Mouse (Mus musculus): ENCODE results near the gene Myl12a. TPM values are rescaled to one million over a fixed set of nuclear protein-coding genes. Genes with fewer than 3 reads are reported as not detected.

Myl12a gene
- total RNA-seq, 1 experiment, result 460 TPM

- Histone ChIP-seq H3K4me1 (ENCODE audit: control insufficient read depth in 2 of 2, insufficient read depth in 2 of 2, low read length in 2 of 2, poor library complexity in 1 of 2) (no peaks in the 10 kb centered on the region), H3K9me3 (ENCODE audit: control insufficient read depth, insufficient read depth, low read depth, low read length) (no peaks in the 10 kb centered on the region), H3K36me3 (ENCODE audit: control insufficient read depth, insufficient read depth, low read length, poor library complexity, severe bottlenecking) (no peaks in the 10 kb centered on the region), H3K4me3 (ENCODE audit: insufficient read depth in 1 of 2, low read depth in 1 of 2, low read length in 2 of 2, poor library complexity in 1 of 2, severe bottlenecking in 1 of 2) (no peak overlapping the region), H3K9ac (ENCODE audit: insufficient read depth, low read depth, low read length, poor library complexity, severe bottlenecking) (no peak overlapping the region), H3K27ac (ENCODE audit: insufficient read depth, low read depth, low read length, poor library complexity, severe bottlenecking) (no peak overlapping the region)
- in situ Hi-C loops (cut with MboI; ENCODE audit: low sequenced_read_pairs in 2 of 2, unreplicated experiment in 2 of 2), result no loop called here
- no peak for DNase-seq (ENCODE audit: low read depth, low spot score)
- no peak for TF ChIP-seq HCFC1 (IDR thresholded peaks at IDR 0.05; ENCODE audit: borderline replicate concordance, insufficient read depth, low read length)
- TF ChIP-seq ZNF384 (IDR thresholded peaks at IDR 0.05; ENCODE audit: low read depth, low read length), result no peak
- no peak for TF ChIP-seq CHD2 (IDR thresholded peaks at IDR 0.05; ENCODE audit: low read depth, low read length)
- no peak for TF ChIP-seq MAFK (IDR thresholded peaks at IDR 0.05; ENCODE audit: insufficient read depth, low read depth, low read length)
- TF ChIP-seq ZC3H11A (IDR thresholded peaks at IDR 0.05; ENCODE audit: borderline replicate concordance, low read depth, low read length), result no peak
These were observed 14.8 kb upstream of the Myl12a start for GRCm38 (mm10) chr17:71017457-71017998.

- no peak for TF ChIP-seq CHD2 (IDR thresholded peaks at IDR 0.05; ENCODE audit: low read depth, low read length)
- no peak for TF ChIP-seq ZNF384 (IDR thresholded peaks at IDR 0.05; ENCODE audit: low read depth, low read length)
- TF ChIP-seq HCFC1 (IDR thresholded peaks at IDR 0.05; ENCODE audit: borderline replicate concordance, insufficient read depth, low read length), result no peak
- no peak for TF ChIP-seq ZC3H11A (IDR thresholded peaks at IDR 0.05; ENCODE audit: borderline replicate concordance, low read depth, low read length)
- no peak for TF ChIP-seq MAFK (IDR thresholded peaks at IDR 0.05; ENCODE audit: insufficient read depth, low read depth, low read length)
- Histone ChIP-seq H3K27ac (ENCODE audit: insufficient read depth, low read depth, low read length, poor library complexity, severe bottlenecking) (no peak overlapping the region), H3K9ac (ENCODE audit: insufficient read depth, low read depth, low read length, poor library complexity, severe bottlenecking) (no peak overlapping the region), H3K9me3 (ENCODE audit: control insufficient read depth, insufficient read depth, low read depth, low read length) (no peaks in the 10 kb centered on the region), H3K4me1 (ENCODE audit: control insufficient read depth in 2 of 2, insufficient read depth in 2 of 2, low read length in 2 of 2, poor library complexity in 1 of 2) (peaks cover 0 to 3% of the 10 kb centered on the region in 2 experiments; a peak in 2 of 4 replicates), H3K4me3 (ENCODE audit: insufficient read depth in 1 of 2, low read depth in 1 of 2, low read length in 2 of 2, poor library complexity in 1 of 2, severe bottlenecking in 1 of 2) (no peak overlapping the region), H3K36me3 (ENCODE audit: control insufficient read depth, insufficient read depth, low read length, poor library complexity, severe bottlenecking) (no peaks in the 10 kb centered on the region)
- no peak for DNase-seq (ENCODE audit: low read depth, low spot score)
- in situ Hi-C loops (cut with MboI; ENCODE audit: low sequenced_read_pairs in 2 of 2, unreplicated experiment in 2 of 2), result no loop called here
These were observed 12.2 kb upstream of the Myl12a start for GRCm38 (mm10) chr17:71014911-71015310.

GRCm38 (mm10) chr17:71013105-71013504, 10.4 kb upstream of the Myl12a start:
- Histone ChIP-seq H3K27ac (ENCODE audit: insufficient read depth, low read depth, low read length, poor library complexity, severe bottlenecking) (no peak overlapping the region), H3K9ac (ENCODE audit: insufficient read depth, low read depth, low read length, poor library complexity, severe bottlenecking) (no peak overlapping the region), H3K36me3 (ENCODE audit: control insufficient read depth, insufficient read depth, low read length, poor library complexity, severe bottlenecking) (no peaks in the 10 kb centered on the region), H3K9me3 (ENCODE audit: control insufficient read depth, insufficient read depth, low read depth, low read length) (no peaks in the 10 kb centered on the region), H3K4me3 (ENCODE audit: insufficient read depth in 1 of 2, low read depth in 1 of 2, low read length in 2 of 2, poor library complexity in 1 of 2, severe bottlenecking in 1 of 2) (no peak overlapping the region), H3K4me1 (ENCODE audit: control insufficient read depth in 2 of 2, insufficient read depth in 2 of 2, low read length in 2 of 2, poor library complexity in 1 of 2) (peaks cover 0 to 3% of the 10 kb centered on the region in 2 experiments; a peak in 2 of 4 replicates)
- in situ Hi-C loops (cut with MboI; ENCODE audit: low sequenced_read_pairs in 2 of 2, unreplicated experiment in 2 of 2), result no loop called here
- no peak for TF ChIP-seq ZC3H11A (IDR thresholded peaks at IDR 0.05; ENCODE audit: borderline replicate concordance, low read depth, low read length)
- no peak for TF ChIP-seq HCFC1 (IDR thresholded peaks at IDR 0.05; ENCODE audit: borderline replicate concordance, insufficient read depth, low read length)
- no peak for TF ChIP-seq MAFK (IDR thresholded peaks at IDR 0.05; ENCODE audit: insufficient read depth, low read depth, low read length)
- TF ChIP-seq CHD2 (IDR thresholded peaks at IDR 0.05; ENCODE audit: low read depth, low read length), result no peak
- no peak for TF ChIP-seq ZNF384 (IDR thresholded peaks at IDR 0.05; ENCODE audit: low read depth, low read length)
- DNase-seq (ENCODE audit: low read depth, low spot score), result no peak

- H3K36me3 ChIP-seq (ENCODE audit: control insufficient read depth, insufficient read depth, low read length, poor library complexity, severe bottlenecking), result no peaks in the 10 kb centered on the region
- H3K9ac ChIP-seq (ENCODE audit: insufficient read depth, low read depth, low read length, poor library complexity, severe bottlenecking), result no peak overlapping the region
- H3K9me3 ChIP-seq (ENCODE audit: control insufficient read depth, insufficient read depth, low read depth, low read length), result no peaks in the 10 kb centered on the region
- H3K27ac ChIP-seq (ENCODE audit: insufficient read depth, low read depth, low read length, poor library complexity, severe bottlenecking), result no peak overlapping the region
- peaks cover 0 to 3% of the 10 kb centered on the region in 2 experiments; a peak in 2 of 4 replicates for H3K4me1 ChIP-seq (ENCODE audit: control insufficient read depth in 2 of 2, insufficient read depth in 2 of 2, low read length in 2 of 2, poor library complexity in 1 of 2)
- in situ Hi-C loops (cut with MboI; ENCODE audit: low sequenced_read_pairs in 2 of 2, unreplicated experiment in 2 of 2), result no loop called here
- TF ChIP-seq ZC3H11A (IDR thresholded peaks at IDR 0.05; ENCODE audit: borderline replicate concordance, low read depth, low read length), result no peak
- TF ChIP-seq ZNF384 (IDR thresholded peaks at IDR 0.05; ENCODE audit: low read depth, low read length), result no peak
- no peak for TF ChIP-seq MAFK (IDR thresholded peaks at IDR 0.05; ENCODE audit: insufficient read depth, low read depth, low read length)
- TF ChIP-seq HCFC1 (IDR thresholded peaks at IDR 0.05; ENCODE audit: borderline replicate concordance, insufficient read depth, low read length), result no peak
- no peak for TF ChIP-seq CHD2 (IDR thresholded peaks at IDR 0.05; ENCODE audit: low read depth, low read length)
- DNase-seq (ENCODE audit: low read depth, low spot score), result no peak
- H3K4me3 ChIP-seq (ENCODE audit: insufficient read depth in 1 of 2, low read depth in 1 of 2, low read length in 2 of 2, poor library complexity in 1 of 2, severe bottlenecking in 1 of 2), result no peak overlapping the region
These were observed 9.4 kb upstream of the Myl12a start for GRCm38 (mm10) chr17:71011931-71012662.

All from ES-E14 (cell line).